Mouse (Mus musculus): ENCODE data around the gene Tmtc4.
A peak's percentile ranks its signal among the peaks of the same experiment; 100 is the strongest.

Gene Tmtc4

DNA sequence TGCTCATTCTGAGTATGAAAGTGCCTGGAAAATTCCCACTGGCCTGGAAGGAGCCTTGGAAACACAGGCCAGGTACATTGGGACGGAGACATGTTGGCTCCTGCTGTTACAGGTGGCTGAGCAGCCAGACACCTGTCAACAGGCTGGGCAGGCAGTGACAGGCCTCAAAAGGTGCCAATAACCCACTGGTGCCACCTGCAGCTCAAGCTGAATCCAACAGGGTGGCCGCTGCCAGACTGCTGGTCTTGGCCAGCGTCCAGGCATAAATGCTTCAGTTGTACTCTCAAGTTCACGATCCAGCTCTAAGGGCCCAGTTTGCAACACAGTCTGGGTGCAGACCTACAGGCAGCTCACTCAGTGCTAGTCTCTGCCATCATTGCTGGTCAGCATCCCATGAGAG, 81.0 kb downstream of the Tmtc4 start:
- peak; percentile 24 to 51 for DNase-seq (ENCODE audit: low spot score in 2 of 2)

DNA sequence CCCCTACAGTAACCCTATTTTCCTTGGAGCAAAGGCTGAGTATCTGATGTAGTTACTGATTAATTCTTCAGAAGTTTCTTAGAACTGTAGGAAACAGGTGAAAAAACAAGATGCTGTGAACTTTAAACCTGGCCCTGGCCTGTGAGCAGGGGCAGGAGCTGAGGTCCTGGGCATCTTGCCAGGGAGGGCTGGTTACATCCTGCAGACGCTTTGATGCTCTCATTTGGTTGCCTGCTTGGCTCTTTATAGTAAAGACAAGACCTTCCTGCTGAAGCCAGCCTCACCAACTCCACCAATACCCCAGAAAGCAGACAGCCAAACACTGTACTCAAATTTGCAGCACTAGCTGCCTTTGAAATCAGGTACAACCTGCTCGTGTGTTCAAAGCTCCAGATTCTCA, 81.7 kb downstream of the Tmtc4 start:
- DNase-seq (ENCODE audit: low spot score in 2 of 2) = no peak

DNA sequence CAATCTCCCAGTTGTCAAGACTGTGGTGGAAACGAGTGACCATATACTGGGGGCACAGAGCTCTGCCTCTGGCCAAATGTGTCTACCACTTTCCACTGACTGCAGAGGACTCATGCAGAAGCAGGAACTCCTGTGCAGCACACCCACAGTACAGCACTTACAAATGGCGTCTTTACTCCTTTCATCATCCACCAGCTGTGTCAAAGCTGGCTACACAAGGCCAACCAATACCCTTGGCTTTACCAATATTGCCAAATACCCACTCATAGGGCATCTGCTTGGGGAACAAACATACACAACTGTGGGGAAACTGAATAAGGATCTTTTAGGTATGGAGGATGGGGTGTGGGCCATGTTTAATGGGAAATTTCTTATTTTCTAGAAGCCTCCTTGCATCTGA, 82.1 kb downstream of the Tmtc4 start:
- no peak for DNase-seq (ENCODE audit: low spot score in 2 of 2)

DNA sequence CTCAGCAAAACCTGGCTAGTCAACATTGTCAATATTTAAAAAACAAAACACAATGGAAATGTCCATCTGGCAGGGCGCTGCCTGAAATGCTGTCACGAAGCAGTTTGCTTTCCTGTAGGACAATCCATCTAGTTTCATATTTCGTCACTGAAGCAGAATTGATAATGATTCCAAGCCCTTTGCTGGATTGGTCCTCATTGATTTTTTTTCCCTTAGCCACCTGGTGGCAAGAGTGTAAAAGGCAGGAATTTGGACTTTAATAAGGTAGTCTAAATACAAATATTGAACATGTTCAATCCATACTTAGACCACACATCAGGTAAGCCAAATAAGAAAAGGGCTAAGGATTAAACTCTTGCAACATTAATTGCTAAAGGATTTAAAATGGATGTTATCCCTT, 82.7 kb downstream of the Tmtc4 start:
- DNase-seq (ENCODE audit: low spot score in 2 of 2) = no peak

DNA sequence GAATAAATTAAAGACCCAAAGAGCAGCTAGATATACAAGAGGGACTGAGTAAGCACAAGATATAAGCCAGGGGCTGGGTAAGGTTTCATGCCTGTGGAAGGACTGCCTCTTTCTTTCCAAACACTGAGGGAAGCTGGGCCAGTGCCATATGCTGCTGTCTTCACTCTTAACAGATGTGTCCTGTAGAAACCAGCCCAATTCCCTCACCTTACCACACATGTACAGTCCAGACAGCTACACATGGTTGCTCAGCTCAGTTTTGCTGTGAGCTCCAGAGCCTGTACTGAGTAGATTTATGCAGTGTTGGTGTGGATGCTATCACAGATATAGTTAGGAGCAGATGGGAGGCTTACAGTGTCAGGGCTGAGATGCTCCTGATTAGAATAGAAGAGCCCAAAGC, 83.2 kb downstream of the Tmtc4 start:
- no peak for DNase-seq (ENCODE audit: low spot score in 2 of 2)

DNA sequence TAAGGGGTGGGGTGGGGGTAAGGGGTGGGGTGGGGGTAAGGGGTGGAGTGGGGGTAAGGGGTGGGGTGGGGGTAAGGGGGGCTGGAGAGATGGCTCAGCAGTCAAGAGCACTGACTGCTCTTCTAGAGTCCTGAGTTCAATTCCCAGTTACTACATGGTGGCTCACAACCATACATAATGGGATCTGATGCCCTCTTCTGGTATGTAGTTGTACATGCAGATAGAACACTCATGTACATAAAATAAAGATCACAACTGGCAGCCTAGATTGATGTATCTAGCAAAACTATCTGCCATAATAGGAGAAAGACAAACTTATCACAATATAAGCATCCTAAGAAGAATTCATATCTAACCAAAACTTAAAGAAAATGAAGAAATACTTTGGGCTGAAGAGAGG, 85.3 kb downstream of the Tmtc4 start:
- no peak for DNase-seq (ENCODE audit: low spot score in 2 of 2)

DNA sequence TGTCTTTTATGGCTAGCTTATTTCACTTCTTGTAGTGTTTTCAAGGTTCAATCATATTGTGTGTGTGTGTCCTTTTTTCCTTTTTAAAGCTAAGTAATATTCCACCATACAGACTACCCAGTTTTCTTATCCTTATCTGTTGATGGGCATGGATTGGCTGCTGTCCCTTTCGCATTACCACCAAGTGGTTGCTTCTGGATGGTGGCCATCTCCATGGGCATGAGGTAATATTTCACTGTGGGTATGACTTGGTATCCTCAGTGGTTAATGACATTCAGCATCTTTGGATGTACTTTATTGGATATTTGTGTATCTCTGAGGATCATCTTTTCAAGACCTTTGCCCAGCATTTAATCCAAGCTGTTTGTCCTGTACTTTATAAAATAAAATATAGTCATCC, 87.7 kb downstream of the Tmtc4 start:
- no peak for DNase-seq (ENCODE audit: low spot score in 2 of 2)

DNA sequence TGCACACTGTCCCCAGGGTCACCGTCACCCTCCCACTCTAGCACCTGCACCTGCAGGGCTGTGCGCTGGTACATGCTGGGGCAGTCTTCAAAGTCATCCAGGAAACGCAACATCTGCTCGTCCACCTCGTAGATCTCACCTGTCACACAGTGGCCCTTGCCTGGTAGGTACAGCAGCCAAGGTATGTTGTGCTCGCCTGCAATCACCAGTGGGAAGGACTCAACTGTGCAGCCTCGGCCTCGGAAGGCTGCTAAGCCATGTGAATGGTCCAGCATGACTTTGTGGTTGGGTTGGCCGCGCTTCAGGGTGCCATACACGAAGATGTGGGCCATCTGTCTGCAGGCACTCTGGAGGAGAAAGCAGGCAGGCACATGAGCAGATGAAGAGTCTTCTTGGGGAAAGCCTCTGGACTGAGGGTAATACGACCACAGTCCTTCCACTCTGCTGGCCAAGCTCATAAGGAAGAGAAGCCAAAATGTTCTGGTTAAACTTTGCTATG, 92.3 kb downstream of the Tmtc4 start:
- no peak for DNase-seq (ENCODE audit: low spot score in 2 of 2)

DNA sequence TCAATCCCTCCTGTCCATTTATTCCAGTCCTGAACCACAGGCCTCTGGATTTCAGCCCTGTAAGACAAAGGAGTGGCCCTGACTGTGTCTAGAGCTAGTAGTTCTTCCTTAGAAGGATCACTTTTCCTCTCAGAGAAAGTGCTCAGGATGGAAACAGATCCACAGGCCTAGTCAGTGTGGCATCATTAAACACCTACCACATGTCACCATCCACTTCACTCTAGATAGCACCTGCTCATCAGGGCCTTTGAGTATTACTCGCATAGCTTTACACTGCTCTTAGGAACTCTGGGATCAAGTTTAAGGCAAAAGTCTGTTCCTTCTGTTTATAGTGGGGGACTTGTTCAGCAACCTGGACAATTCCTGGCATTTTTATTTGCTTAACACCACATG, 95.4 kb downstream of the Tmtc4 start:
- no peak for DNase-seq (ENCODE audit: low spot score in 2 of 2)

DNA sequence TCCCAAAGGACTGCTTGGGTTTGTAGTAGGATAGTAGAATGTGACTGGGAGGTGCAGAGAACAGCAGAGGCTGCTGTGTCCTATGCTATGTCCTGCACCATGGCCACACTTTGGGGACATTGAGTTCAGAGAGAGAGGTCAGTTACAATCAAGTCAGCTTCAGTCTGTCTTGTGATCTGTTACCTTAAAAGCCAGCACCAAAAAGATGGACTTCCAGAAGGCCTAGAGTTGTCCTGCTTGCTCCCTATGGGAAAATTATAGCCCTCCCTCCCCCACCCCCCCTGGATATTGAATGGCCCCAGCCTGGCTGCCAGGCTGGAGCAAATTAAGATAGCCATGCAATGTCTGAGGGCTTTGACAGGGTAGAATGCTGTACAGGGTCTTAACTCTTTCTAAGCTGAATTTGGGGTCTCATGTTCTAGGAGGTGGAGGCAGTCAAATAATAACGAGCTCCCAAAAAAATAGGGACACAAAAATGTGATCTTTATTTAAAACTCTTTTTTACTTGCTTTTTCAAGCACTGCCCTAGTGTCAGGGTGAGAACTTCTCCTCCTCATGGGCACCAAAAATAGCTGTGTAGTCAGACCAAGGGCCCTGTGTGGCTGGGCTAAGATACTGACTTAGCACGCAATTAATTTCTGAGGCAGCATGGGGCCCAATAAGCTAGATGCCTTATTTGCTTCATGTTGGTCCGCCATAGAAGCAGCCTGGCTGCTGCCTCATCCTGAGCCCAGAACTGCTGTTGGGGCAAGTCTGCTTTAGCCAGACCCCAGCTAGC, 95.9 kb downstream of the Tmtc4 start:
- DNase-seq (ENCODE audit: low spot score in 2 of 2) = no peak

DNA sequence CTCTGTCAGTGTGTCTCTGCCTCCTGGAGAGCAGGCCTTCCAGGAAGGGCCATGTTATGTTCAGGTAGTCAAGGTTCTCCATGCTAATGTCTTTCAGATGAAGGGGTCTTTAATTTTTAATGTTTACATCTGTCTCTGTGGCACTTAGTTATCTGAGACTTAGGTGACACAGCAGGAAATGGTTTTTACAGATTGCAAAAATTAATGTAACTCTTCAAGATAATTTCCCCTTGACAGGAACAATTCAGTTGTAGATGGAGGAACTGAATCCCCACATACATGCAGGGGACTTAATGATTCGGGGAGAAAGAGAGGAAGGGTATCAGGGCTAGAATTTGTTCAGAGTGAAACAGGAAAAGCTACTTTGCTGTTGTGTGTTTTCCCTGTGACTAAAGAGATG, 96.6 kb downstream of the Tmtc4 start:
- no peak for DNase-seq (ENCODE audit: low spot score in 2 of 2)

DNA sequence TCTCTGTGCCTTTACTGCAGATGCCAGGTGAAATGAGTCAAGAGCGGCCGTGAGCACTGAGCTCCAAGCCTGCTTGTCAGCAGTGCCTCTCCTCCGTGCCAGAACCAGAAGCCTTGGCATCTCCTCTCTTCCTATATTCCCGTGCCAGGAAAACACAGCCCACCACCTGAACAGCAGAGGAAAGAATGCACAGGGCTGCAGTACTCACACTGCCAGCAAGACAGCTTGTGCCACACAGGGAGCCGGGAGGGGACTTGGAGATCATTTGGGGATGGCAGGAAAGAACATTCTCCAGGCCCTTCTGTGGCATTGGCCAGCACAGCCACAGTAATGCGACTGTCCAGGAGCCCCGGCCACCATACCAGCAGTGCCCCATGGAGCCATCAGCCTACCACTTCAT, 97.9 kb downstream of the Tmtc4 start:
- peak; percentile 34 to 38 for DNase-seq (ENCODE audit: low spot score in 2 of 2)

DNA sequence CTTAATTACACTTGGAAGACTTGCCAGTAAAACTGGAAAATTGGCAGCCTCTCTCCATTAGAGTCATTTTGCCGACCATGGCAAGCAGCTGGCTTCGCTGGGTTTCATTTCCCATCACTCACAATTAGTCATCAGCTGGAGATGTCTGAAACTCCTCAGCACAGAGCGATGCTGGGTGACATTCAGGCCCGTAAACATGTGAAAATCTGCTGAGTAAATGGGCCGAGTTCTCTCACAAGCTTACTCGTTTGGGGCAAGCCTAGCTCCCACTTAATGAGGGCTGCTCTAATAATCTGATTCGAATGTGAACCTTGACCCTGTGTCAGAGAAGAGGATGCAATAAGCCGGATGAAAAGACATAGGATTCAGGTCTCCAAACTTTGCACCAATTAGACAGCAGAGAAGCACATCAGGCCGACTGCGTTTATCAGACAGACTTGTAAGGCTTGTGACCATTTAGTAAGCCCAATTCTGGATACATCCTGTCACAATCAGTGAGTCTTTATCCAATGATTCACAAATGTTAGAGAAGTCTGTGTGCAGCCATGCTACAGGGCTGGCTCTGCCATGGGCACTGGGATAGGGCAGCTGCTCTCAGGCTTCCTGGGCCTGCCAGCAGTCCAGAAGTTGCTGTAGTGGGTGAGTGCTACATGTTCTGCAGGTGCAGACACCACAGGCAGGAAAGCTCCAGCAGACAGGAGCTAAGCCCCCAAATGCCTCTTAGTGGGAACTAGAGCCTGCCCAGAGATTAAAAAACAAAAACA, 99.8 kb downstream of the Tmtc4 start:
- peak in 1 of 2 experiments; percentile 17 for DNase-seq (ENCODE audit: low spot score in 2 of 2)

DNA sequence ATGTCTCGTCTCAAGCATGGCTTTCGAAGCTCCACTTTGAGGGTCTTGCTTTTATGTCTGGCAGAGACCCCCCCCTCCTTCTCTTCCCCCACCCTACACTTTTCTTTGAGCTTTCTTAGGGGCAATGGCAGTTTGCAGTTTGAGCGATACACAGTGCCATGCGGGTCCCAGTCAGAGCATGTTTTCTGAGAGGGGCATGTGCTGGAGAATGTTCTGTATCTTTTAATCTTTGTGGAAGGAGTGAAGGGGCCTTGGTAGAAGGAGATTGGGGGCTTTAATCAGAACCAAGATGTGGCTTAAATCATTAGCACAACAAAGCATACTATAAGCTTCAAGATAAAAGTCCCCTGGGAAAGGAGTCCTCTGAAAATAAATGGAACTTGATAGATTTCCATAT, 100.4 kb downstream of the Tmtc4 start:
- no peak for DNase-seq (ENCODE audit: low spot score in 2 of 2)

DNA sequence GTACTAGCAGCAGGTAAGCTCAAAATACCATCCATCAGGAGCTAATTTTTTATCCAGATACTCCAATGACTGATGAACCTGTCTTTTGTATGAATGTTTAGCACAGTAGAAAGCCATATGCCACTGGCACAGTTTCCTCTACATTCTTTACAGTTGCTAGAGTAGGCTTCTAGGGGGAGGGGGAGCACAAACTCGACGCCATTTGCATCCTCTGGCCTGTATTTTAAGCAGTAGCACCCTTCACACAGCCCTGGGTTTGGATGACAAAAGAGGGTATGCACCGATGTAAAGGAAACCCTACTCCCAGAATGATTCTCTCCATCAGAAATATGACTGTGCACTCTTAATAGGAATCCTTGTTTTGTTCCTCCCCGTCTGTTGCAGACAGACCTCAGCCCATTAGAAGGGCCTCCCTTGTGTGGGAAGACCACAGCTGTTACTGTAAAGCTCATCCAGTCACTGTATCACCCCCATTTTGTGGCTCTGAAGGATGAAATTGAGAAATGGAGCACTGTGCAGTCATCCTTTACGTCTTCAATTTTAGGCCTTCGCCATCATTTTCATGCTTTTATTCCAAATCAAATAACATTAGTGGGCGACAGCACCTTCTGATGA, 100.9 kb downstream of the Tmtc4 start:
- DNase-seq (ENCODE audit: low spot score in 2 of 2) = no peak

DNA sequence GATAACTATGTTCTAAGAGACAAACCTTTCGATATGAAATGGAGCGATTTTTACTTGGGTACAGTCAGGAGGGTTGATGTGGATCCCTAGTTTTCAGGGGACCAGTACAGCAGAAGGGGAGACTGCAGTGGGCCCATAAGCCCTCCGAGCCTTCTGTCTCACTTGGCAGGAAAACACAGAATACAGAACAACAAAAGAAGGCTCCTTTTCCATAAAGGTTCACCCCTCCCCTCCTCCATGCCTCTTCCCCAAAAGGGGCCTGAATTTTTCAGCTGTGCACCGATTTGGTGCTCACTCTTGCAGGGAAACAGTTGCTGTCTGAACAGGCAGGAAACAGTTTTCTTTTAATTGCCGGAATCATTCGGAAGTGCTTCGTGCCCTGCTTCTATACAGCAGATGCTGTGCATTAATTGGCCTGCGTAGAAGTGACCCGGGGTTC, 101.6 kb downstream of the Tmtc4 start:
- no peak for DNase-seq (ENCODE audit: low spot score in 2 of 2)

DNA sequence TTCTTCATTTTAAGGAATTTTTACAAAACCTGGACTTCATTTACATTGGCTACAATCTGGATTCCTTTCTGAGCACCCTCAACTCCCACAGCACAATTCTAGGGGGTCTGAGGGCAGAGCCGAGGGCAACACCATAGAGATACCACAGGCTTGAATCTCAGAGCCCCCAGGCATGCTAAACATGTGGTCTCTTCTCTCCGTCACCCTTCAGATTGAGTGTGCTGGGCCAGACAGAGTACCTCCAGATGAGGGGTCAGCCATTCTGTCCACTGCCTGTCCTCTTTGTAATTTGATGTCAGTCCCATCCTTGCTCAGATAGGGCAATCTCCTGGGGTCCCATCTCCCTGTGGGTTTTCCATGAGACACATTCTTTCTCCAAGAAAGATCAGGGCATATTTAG, 102.1 kb downstream of the Tmtc4 start:
- DNase-seq (ENCODE audit: low spot score in 2 of 2) = no peak

DNA sequence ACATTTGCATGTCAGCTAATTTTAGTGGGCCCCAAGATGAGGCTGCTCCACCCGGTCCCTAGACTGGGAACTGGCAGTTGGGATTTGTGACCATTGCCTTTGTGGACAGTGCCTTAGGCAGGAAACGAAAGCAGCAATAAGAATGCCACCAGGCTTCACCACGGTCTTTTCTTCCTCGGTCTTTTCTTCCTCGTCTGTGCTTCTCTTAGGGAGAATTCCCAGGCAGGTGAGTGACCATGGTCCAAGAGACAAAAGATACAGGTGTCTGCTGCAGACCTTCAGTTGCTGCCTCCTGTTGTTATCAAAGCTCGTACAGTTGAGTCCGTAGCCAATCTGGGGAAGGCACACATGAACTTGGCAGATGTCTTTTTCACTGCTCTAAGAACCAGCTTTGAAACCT, 103.5 kb downstream of the Tmtc4 start:
- no peak for DNase-seq (ENCODE audit: low spot score in 2 of 2)

DNA sequence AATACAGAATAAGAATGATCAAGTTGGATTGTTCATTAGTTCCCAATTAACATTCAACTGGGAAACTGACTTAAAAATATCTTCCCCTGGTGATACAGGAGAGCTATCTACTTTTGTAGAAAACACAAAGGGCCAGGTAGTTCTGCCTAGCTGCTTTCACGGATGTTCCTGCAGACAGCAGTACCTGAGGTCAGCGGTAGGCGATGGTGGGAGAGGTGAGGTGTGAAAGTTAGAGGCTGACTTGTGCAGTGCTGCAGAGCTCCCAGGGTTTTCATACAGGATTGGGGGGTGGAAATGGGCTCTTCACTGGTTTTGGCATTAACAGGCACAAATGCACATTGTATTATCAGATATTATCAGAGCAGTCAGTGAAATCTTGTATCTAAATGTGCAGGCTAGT, 106.0 kb downstream of the Tmtc4 start:
- DNase-seq (ENCODE audit: low spot score in 2 of 2) = no peak

DNA sequence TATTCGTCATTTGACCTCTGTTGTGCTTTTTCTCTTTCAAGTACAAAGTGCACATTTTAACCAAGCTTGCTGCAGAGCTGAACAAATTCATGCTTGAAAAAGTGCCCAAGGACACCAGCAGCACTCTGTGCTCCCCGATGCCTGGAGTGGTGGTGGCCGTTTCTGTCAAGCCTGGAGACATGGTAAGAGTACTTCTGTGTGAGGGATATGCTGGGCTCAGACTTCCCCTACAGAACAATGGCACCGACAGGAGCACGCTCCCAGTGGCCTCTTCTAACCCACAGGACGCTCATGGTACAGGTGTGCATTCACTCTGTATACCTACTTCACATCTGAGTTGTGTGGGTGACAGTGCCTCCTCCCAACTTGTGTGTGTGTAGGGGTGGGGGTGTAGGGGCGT, 107.1 kb downstream of the Tmtc4 start:
- DNase-seq (ENCODE audit: low spot score in 2 of 2) = no peak

DNA sequence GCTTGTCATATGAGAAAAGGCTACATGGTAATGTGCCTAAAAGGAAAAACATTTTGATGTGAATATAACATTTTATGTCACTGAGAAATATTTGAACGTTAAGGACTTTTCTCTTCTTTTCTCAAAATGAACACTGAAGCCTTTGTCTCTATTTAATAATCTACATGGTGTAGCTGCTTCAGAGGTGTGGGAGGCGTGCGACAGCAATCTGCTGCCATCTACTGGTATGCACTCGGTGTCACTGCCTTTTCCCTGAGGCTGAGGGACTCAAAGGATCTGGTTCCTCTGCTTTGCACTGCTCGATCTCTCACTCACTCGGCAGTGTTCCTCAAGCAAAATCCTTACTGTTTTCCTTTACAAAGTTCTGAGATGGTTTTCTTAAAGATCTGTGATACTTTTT, 107.7 kb downstream of the Tmtc4 start:
- peak; percentile 80 to 89 for DNase-seq (ENCODE audit: low spot score in 2 of 2)

DNA sequence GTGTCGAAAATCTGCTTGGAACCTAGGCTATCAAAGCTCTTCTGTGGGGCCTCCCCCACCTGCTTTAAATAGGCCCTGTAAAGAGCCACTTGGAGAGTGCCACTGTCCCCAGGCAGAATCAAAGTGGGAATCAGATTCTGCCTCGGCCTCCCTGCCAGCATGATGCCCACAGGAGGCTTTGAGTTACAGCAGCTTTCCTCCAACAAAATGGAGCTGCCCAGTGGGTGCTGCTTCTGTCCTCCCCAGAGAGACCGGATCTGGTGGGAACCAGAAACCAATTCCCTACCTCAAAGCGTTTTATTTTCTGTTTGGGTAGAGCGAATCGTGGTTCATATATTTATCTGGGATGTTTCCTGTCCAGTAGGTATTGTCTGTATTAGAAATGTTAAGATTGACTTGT, 108.2 kb downstream of the Tmtc4 start:
- DNase-seq (ENCODE audit: low spot score in 2 of 2) = no peak

DNA sequence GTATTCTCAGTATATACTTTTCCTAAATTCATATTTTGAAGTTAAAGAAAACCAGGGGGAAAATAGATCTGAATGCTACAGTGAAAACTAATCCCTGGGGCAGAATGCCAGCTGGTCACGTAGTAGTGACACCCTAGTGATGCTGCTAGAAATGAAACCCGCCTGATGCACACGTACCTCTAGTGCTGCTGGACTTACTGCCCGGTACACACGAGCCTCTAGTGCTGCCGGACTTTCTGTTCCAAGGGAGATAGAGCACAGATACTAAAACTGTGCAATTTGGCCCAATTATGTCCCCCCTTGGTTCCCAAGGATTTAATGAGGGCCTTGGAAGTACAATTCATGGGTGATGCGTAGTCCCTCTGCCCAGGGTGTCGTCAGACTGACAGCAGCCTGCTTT, 108.8 kb downstream of the Tmtc4 start:
- DNase-seq (ENCODE audit: low spot score in 2 of 2) = no peak

Measured in frontal cortex, postnatal 36 days (tissue).